Mouse (Mus musculus) layer of hippocampus, adult 9-10 months (tissue): ENCODE measurements around the gene Cdh8.
"Not testable (repeated sequence)": the region's sequence is repeated elsewhere in the genome, so short reads cannot be mapped to it uniquely, and the experiment has no call there.

Experiments
- DNase-seq: peaks from one replicate; pipeline ENCODE4 v3.0.0; 2022; ENCODE audit warnings: low spot score

Cdh8 gene

DNA sequence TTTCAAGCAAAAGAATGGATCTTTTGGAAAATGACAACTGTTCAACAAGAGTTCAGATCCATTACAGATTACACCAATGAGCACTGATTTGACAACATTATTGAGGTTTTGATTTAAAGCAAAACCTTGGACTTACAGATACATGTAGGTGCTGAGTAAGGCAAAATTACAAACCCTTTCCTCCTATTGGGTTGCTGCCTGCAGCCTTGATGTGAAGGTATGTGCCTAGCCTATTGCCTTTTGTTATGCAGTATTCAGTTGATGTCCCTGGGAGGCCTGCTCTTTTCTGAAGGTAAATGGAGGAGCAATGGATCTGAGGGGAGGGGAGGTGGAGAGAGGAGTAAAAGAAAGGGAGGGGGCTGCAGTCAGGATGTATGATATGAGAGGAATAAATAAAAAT, 135.9 kb downstream of the Cdh8 start:
- DNase-seq, result no peak

GRCm38 (mm10) chr8:99267133-99267532, 149.1 kb downstream of the Cdh8 start:
- DNase-seq, result no peak

GRCm38 (mm10) chr8:99234372-99234771, 181.9 kb downstream of the Cdh8 start:
- peak; percentile 33 for DNase-seq

DNA sequence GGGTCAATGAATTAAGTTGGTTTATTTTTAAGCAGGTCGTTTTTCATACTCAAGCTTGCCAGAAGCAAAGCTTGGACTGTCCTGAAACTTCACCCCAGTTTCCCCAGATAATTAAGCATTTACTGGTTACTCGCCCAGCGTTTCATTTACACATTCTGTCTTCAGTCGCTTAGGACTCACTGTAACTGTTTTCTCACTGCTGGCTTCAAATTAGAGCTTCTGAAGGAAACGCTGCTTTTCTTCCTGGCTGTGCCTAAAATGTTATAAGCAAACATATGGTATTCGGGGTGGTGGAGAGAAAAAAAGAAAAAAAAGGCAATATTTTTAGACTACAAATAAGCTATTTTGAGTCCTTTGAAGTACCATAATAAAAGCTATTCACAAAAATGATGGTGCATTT, 192.6 kb downstream of the Cdh8 start:
- DNase-seq, result peak; percentile 17

DNA sequence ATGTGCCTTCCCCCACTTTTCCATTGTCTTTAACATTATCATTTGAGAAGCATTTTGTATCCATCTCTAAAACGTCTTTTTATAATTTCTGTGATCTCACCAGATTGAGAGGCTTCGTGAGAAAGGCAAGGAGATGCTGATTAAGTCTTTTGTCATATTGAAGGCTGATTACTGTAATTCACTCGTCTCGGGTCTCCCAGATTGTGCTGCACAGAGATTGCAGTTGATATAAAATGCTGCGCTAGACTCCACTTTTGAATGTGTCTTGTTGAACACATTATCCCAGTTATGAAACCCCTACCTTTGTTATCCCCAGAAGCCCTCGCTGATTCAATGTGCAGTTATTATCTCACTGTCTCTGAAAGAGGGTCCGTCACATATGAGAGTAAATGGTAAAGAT, 211.1 kb downstream of the Cdh8 start:
- DNase-seq, result no peak

- no peak for DNase-seq
Measured at GRCm38 (mm10) chr8:99190643-99191042, 225.6 kb downstream of the Cdh8 start.

DNA sequence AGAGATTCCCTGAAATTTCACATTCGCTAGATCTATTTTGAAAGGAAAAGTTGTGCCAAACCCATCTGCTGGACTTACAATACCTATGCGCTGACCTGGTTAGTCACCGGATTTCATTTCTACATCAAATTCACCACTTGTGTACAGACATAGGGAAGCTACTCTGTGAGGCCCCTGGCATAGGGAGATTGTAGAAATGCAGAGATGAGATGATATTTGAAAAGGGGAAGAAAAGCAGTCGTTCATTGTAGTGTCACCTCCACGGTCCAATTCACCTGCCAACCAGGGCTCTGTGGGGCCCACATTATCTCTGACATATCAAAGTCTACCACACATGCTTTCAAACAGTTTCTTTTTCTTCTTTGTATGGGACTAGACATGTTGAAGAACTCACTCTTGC, 229.4 kb downstream of the Cdh8 start:
- DNase-seq, result no peak

- no peak for DNase-seq
Measured at GRCm38 (mm10) chr8:99184186-99184585, 232.1 kb downstream of the Cdh8 start.

GRCm38 (mm10) chr8:99166966-99167365, 249.3 kb downstream of the Cdh8 start:
- DNase-seq, result no peak

DNA sequence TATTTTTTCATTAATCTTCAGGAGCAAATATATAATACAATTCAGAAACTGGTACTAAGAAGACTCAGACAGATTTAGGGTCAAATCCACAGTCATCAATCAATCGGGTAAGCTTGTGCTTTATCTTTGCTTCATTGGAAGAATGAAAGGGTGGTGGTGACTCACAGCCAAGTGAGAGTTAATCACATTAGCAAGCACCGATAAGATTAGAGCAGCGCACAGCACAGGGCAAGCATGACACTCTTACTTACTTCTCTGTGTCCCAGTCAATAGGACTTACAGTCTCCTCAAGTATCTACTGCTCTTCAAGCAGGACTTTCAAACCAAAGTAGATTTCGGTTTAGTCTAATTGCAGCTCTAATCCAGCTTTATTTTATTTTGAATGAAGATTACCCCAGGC, 254.6 kb downstream of the Cdh8 start:
- DNase-seq, result no peak

- DNase-seq, result no peak
Measured at GRCm38 (mm10) chr8:99145436-99145835, 270.8 kb downstream of the Cdh8 start.

DNA sequence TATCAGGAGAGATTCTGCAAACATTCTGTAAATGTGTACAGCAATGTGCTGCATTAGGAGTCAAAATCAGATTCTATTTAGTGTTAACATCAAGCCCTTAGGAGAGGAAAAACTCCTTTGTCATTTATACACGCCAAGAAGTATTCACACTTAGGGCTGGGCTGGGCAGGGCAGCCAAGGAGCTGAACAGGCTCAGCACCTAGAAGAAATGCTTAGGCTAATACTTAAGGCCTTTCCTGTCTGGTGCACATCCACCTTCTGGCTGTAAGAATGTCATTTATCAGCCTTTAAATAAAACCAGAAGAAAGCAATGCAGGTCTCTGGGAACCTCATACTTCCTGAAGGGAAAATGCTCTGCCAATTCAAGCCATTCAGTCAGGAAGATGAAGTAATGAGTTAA, 271.5 kb downstream of the Cdh8 start:
- not testable (repeated sequence) for DNase-seq

DNA sequence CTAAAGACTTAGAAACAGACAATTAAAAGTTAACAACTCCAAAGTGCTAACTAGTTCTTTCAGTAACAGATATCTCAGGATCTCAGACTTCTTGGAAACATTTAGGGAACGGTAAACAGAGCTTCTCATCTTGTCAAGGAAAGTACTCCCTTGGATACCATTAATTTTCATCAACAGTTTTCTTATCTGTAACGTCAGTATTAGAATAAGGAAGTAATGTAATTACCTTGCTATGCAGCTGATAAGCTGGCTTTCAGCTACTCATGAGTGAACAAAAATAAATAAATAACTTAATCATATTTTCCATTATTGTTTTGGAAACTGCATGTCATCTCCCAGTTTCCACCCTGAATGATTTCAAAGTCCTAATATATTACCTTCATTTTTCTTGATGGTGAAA, 317.8 kb downstream of the Cdh8 start:
- DNase-seq, result no peak

DNA sequence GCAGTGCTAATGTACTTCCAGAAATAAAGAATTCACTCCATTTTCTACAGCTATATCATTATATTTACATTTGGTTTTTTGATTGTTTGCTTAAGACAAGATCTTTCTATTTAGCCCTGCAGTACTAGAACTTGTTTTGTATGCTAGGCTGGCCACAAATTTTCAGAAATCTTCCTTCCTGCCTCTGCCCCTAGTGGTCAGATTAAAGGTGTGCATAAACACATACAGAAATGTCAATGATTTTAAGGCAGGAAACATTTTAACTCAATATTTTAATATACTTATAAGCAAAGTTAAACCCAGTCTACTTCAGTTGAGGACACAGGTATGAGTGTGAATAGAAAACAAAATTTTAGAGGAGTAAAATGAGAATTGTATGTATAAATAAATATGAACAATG, 364.9 kb downstream of the Cdh8 start:
- DNase-seq, result no peak

- no peak for DNase-seq
Measured at GRCm38 (mm10) chr8:99048664-99049363, 367.5 kb downstream of the Cdh8 start.

DNA sequence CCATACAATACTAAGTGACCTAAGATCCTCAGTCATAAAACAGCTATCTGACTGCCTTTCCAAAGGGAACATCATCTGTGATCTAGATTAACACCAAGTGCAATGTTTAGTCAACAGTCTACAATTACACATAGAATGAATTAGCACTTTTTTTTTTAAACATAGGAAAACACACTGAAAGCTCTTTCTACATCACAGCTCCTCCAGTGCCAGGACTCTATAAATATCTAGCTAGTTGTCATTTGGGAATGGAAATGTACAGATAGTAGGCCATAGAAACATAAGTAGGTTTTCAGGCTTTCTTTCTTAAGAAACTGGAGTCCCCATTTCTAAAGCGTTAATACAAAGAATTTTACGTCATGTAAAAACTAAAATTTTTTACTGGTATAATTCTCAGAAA, 375.8 kb downstream of the Cdh8 start:
- no peak for DNase-seq

DNA sequence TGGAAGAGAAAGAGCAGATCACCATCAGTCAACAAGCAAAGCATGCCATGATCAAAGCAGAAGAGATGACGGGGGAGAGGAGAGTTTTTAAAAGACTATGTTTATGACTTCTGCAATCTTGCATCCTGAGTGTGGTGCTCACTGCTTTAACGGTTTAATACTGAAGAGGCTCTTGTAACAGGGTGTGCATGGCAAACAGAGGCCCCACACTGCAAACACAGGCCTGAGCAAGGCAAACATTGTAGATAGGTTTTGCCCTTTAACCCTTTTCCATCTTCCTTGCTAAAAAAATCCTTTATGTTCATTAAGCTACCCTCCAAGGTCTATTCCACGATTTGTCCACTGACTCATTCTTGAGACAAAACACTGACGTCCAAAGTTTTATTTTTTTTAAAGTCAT, 385.2 kb downstream of the Cdh8 start:
- no peak for DNase-seq
